Mouse (Mus musculus): ENCODE measurements around the gene Tcta.

DNA sequence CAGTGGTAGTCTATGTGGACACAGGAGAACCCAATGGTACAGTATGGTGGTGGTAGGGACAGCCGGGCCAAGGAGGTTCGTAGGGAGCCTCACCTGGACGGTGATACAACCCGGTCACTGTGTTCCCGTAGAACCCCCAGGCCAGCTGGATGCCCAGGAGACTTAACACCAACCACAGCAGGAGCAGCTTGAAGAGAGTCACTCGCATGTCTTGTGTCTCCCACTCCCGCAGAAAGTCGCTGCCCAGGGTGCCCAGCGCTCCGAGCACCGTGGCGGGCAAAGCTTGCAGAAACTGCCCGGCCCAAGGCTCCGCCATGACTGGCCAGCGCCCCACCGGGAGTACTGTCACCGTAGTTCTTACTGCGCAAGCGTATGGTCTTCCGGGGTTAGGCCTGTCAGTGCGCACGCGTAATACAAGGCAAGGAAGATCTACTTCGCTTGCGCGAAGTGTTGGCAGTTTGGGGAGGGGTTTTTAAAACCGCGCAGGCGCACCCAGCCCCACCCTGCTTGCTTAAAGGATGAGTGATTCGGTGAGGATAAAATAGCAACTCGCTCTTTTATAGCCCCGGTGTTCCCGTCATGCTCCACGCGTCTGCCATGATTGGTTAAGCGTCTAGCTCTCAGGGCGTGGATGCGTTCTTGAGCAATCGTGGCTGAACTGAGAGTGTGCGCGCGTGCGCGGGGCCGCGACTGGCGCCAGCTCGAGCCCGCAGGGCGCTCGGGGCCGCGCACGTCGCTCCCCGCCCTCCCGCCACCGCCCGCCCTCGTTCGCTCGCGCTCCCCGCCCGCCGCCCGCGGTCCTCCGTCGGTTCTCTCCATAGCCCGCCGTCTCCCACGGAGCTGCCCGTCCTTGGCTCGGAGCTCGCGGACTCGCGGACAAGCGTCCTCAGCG, at the start of gene Tcta, which contains the start of gene Rhoa:
- TF ChIP-seq SIN3A (IDR thresholded peaks at IDR 0.05; ENCODE audit: low read length) (peak; percentile 64; the same call in 1 of the 2 replicates), POLR2A (IDR thresholded peaks at IDR 0.05; ENCODE audit: control insufficient read depth in 1 of 2, insufficient read depth in 1 of 2, low read depth in 1 of 2, low read length in 2 of 2, poor library complexity in 1 of 2) (peak; percentile 88 to 100), MAFK (IDR thresholded peaks at IDR 0.05; ENCODE audit: borderline replicate concordance, low read depth, low read length) (no peak), CHD1 (IDR thresholded peaks at IDR 0.05; ENCODE audit: low read depth, low read length) (no peak), MXI1 (IDR thresholded peaks at IDR 0.05; ENCODE audit: low read depth, low read length) (no peak; the same call in 1 of the 2 replicates), RCOR1 (IDR thresholded peaks at IDR 0.05; ENCODE audit: low read depth, low read length) (no peak), GABPA (IDR thresholded peaks at IDR 0.05; ENCODE audit: low read depth, low read length) (no peak), USF2 (IDR thresholded peaks at IDR 0.05; ENCODE audit: borderline replicate concordance in 1 of 2, insufficient read depth in 1 of 2, low read depth in 1 of 2, low read length in 2 of 2) (no peak), GATA1 (IDR thresholded peaks at IDR 0.05; ENCODE audit: low read depth, low read length) (no peak), CHD2 (IDR thresholded peaks at IDR 0.05; ENCODE audit: low read length) (no peak), POLR2AphosphoS2 (IDR thresholded peaks at IDR 0.05; ENCODE audit: low read length) (peak; percentile 96)

Measured in MEL (cell line).